Mouse (Mus musculus): ENCODE results near the gene Fbxw9.

- TF ChIP-seq CTCF (IDR thresholded peaks at IDR 0.05; ENCODE audit: low read depth, low read length) (no peak), GATA1 (IDR thresholded peaks at IDR 0.05; ENCODE audit: borderline replicate concordance, low read length) (no peak), POLR2AphosphoS5 (IDR thresholded peaks at IDR 0.05; ENCODE audit: insufficient replicate concordance, low read depth, low read length) (no peak)
Observed at GRCm38 (mm10) chr8:85083108-85083813, 23.4 kb downstream of the Fbxw9 start, which contains the start of gene Man2b1.

All from G1E (cell line).